Mouse (Mus musculus) limb, embryonic 15.5 days (tissue): ENCODE results near the gene Eif3c. TPM values are rescaled to one million over a fixed set of nuclear protein-coding genes. Genes with fewer than 3 reads are reported as not detected.
A peak's percentile ranks its signal among the peaks of the same experiment; 100 is the strongest.

Experiments used
- ATAC-seq: fragments of 200-750 bp; cut with Nextera tagmentation; 2 replicates; pipeline ENCODE4 v1.8.0; 2017; ENCODE audit warnings: low read depth, moderate TSS enrichment; ENCODE audit not compliant: insufficient number of reproducible peaks, low FRiP score, low TSS enrichment
- H3K27ac ChIP-seq: fragments of 300-500 bp; sonication (generic); 2 replicates; pipeline ENCODE4 v1.5.1; 2015; ENCODE audit warnings: moderate library complexity, mild to moderate bottlenecking, inconsistent platforms
- H3K27me3 ChIP-seq: fragments of 300-500 bp; sonication (generic); 2 replicates; pipeline ENCODE4 v1.6.1; 2015; ENCODE audit warnings: inconsistent platforms
- H3K36me3 ChIP-seq: fragments of 300-500 bp; sonication (generic); 2 replicates; pipeline ENCODE4 v1.6.1; 2015; ENCODE audit warnings: inconsistent platforms
- H3K4me1 ChIP-seq: fragments of 300-500 bp; sonication (generic); 2 replicates; pipeline ENCODE4 v1.6.1; 2015; ENCODE audit warnings: inconsistent platforms
- H3K4me2 ChIP-seq: fragments of 300-500 bp; sonication (generic); 2 replicates; pipeline ENCODE4 v1.6.1; 2015; ENCODE audit warnings: mild to moderate bottlenecking, inconsistent platforms
- H3K4me3 ChIP-seq: fragments of 300-500 bp; sonication (generic); 2 replicates; pipeline ENCODE4 v1.5.1; 2015; ENCODE audit warnings: mild to moderate bottlenecking, inconsistent platforms
- H3K9ac ChIP-seq: fragments of 300-500 bp; sonication (generic); 2 replicates; pipeline ENCODE4 v1.6.1; 2015; ENCODE audit warnings: inconsistent platforms
- H3K9me3 ChIP-seq: fragments of 300-500 bp; sonication (generic); 2 replicates; pipeline ENCODE4 v1.6.1; 2016; ENCODE audit warnings: inconsistent platforms
- WGBS: fragments of 180-500 bp; shearing (Covaris S2); methylation state at CpG from one replicate; pipeline ENCODE4 v1.1.7; 2015; 5-methylcytosine and 5-hydroxymethylcytosine counted together
- polyA plus RNA-seq: library from polyadenylated mRNA; unstranded; fragments of >200 nt; fragmentation: Nextera tagmentation; extraction: Ambion mirVana; gene quantifications from 2 replicates; pipeline ENCODE4 v1.2.1, GENCODE M21; 2015

Gene Eif3c
- polyA plus RNA-seq, 1 experiment from 2014 or later = 191 TPM

- no peak overlapping the region for H3K9ac ChIP-seq
- H3K9me3 ChIP-seq = no peaks in the 10 kb centered on the region
- no peak overlapping the region for H3K4me3 ChIP-seq
- peaks cover 22% of the 10 kb centered on the region for H3K4me1 ChIP-seq
- H3K27ac ChIP-seq = no peak overlapping the region
- ATAC-seq = no peak
- 54% methylated on average over 8 of the region's 8 CpGs for WGBS
- H3K36me3 ChIP-seq = no peaks in the 10 kb centered on the region
- peaks cover 8% of the 10 kb centered on the region; the same call in 1 of the 2 replicates for H3K27me3 ChIP-seq
- no peak overlapping the region for H3K4me2 ChIP-seq
Observed at GRCm38 (mm10) chr7:126586839-126587238, 20.6 kb upstream of the Eif3c start.

- whole genome bisulfite sequencing = 69% methylated on average over 6 of the region's 6 CpGs
- H3K9ac ChIP-seq = no peak within 1 kb of the TSS
Observed at GRCm38 (mm10) chr7:126585717-126586116, 19.5 kb upstream of the Eif3c start, which contains the start of gene Cln3. Gene Cln3, minus strand, starts transcription at chr7:126585817.

GRCm38 (mm10) chr7:126584506-126584977 lies 18.3 kb upstream of the Eif3c start, which contains the start of gene Apobr:
Gene Apobr, plus strand, starts transcription at chr7:126584942.
- H3K27me3 ChIP-seq = peaks cover 8% of the 10 kb centered on the region; the same call in 1 of the 2 replicates
- peak within 1 kb of the TSS; percentile 88 for H3K4me2 ChIP-seq
- H3K36me3 ChIP-seq = 0 out of 2 replicates have a peak, but pooled peaks cover 4% of the 10 kb centered on the region
- peaks cover 25% of the 10 kb centered on the region for H3K4me1 ChIP-seq
- ATAC-seq = no peak
- no peaks in the 10 kb centered on the region for H3K9me3 ChIP-seq
- peak within 1 kb of the TSS; percentile 61 for H3K4me3 ChIP-seq
- 72% methylated on average over 8 of the region's 8 CpGs for WGBS
- no peak within 1 kb of the TSS for H3K9ac ChIP-seq
- H3K27ac ChIP-seq = 0 out of 2 replicates have a peak within 1 kb of the TSS, but pooled peaks have one; percentile 91

More at GRCm38 (mm10) chr7:126585717-126586116, 19.5 kb upstream of the Eif3c start, which contains the start of gene Cln3:
- no peak for ATAC-seq
- no peak within 1 kb of the TSS for H3K4me3 ChIP-seq
- H3K27me3 ChIP-seq = peaks cover 8% of the 10 kb centered on the region; the same call in 1 of the 2 replicates
- H3K4me2 ChIP-seq = no peak within 1 kb of the TSS
- 0 out of 2 replicates have a peak, but pooled peaks cover 4% of the 10 kb centered on the region for H3K36me3 ChIP-seq
- H3K4me1 ChIP-seq = peaks cover 25% of the 10 kb centered on the region
- no peak within 1 kb of the TSS for H3K27ac ChIP-seq
- no peaks in the 10 kb centered on the region for H3K9me3 ChIP-seq

- peak overlapping the region; percentile 88 for H3K4me2 ChIP-seq
- peaks cover 25% of the 10 kb centered on the region for H3K4me1 ChIP-seq
- H3K36me3 ChIP-seq = peaks cover 5% of the 10 kb centered on the region
- peak overlapping the region; percentile 61 for H3K4me3 ChIP-seq
- no peaks in the 10 kb centered on the region for H3K9me3 ChIP-seq
- WGBS = 53% methylated on average over 6 of the region's 6 CpGs
- ATAC-seq = no peak
- peak overlapping the region; percentile 91 for H3K27ac ChIP-seq
- no peak overlapping the region for H3K9ac ChIP-seq
- H3K27me3 ChIP-seq = peaks cover 8% of the 10 kb centered on the region; the same call in 1 of the 2 replicates
Observed at GRCm38 (mm10) chr7:126583761-126584160, 17.6 kb upstream of the Eif3c start.

- ATAC-seq = peak; percentile 84; the same call in 1 of the 2 replicates
- H3K9me3 ChIP-seq = no peaks in the 10 kb centered on the region
- H3K36me3 ChIP-seq = peaks cover 10% of the 10 kb centered on the region
- under 1% methylated on average over 22 of the region's 22 CpGs for WGBS
- H3K4me1 ChIP-seq = peaks cover 25% of the 10 kb centered on the region
- peak overlapping the region; percentile 40 for H3K9ac ChIP-seq
- peak overlapping the region; percentile 91 for H3K27ac ChIP-seq
- peak overlapping the region; percentile 88 for H3K4me2 ChIP-seq
- H3K4me3 ChIP-seq = peak overlapping the region; percentile 61
- H3K27me3 ChIP-seq = peaks cover 8% of the 10 kb centered on the region; the same call in 1 of the 2 replicates
Observed at GRCm38 (mm10) chr7:126583251-126583709, 17.1 kb upstream of the Eif3c start.

GRCm38 (mm10) chr7:126582759-126583158 lies 16.5 kb upstream of the Eif3c start:
- peak; percentile 30 for ATAC-seq
- H3K36me3 ChIP-seq = peaks cover 14% of the 10 kb centered on the region
- peaks cover 8% of the 10 kb centered on the region; the same call in 1 of the 2 replicates for H3K27me3 ChIP-seq
- H3K9me3 ChIP-seq = no peaks in the 10 kb centered on the region
- 2% methylated on average over 20 of the region's 20 CpGs for WGBS
- H3K4me3 ChIP-seq = peak overlapping the region; percentile 61
- H3K4me1 ChIP-seq = peaks cover 20% of the 10 kb centered on the region
- peak overlapping the region; percentile 40 for H3K9ac ChIP-seq
- peak overlapping the region; percentile 91 for H3K27ac ChIP-seq
- peak overlapping the region; percentile 88 for H3K4me2 ChIP-seq

- ATAC-seq = no peak
- no peak overlapping the region for H3K27ac ChIP-seq
- peaks cover 4% of the 10 kb centered on the region; the same call in 1 of the 2 replicates for H3K27me3 ChIP-seq
- WGBS = 86% methylated on average over 6 of the region's 6 CpGs
- H3K4me1 ChIP-seq = peaks cover 17% of the 10 kb centered on the region
- no peaks in the 10 kb centered on the region for H3K9me3 ChIP-seq
- H3K4me3 ChIP-seq = no peak overlapping the region
- no peak overlapping the region for H3K4me2 ChIP-seq
- H3K9ac ChIP-seq = no peak overlapping the region
- peaks cover 21% of the 10 kb centered on the region for H3K36me3 ChIP-seq
Observed at GRCm38 (mm10) chr7:126581661-126582060, 15.4 kb upstream of the Eif3c start.

- Histone ChIP-seq H3K27me3 (no peaks in the 10 kb centered on the region), H3K9me3 (no peaks in the 10 kb centered on the region), H3K36me3 (peaks cover 26% of the 10 kb centered on the region), H3K27ac (no peak overlapping the region), H3K9ac (0 out of 2 replicates have a peak overlapping the region, but pooled peaks have one; percentile 2), H3K4me2 (no peak overlapping the region), H3K4me3 (no peak overlapping the region), H3K4me1 (peaks cover 17% of the 10 kb centered on the region)
- ATAC-seq = no peak
- 60% methylated on average over 8 of the region's 8 CpGs for WGBS
Observed at GRCm38 (mm10) chr7:126579172-126579571, 13.0 kb upstream of the Eif3c start.

GRCm38 (mm10) chr7:126576946-126577345 lies 10.7 kb upstream of the Eif3c start:
- Histone ChIP-seq H3K27ac (no peak overlapping the region), H3K9me3 (no peaks in the 10 kb centered on the region), H3K4me3 (no peak overlapping the region), H3K4me1 (peaks cover 5% of the 10 kb centered on the region), H3K27me3 (no peaks in the 10 kb centered on the region), H3K4me2 (no peak overlapping the region), H3K9ac (no peak overlapping the region), H3K36me3 (peaks cover 33% of the 10 kb centered on the region)
- 57% methylated on average over 8 of the region's 8 CpGs for WGBS
- no peak for ATAC-seq

GRCm38 (mm10) chr7:126565693-126566092 lies 518 bp downstream of the Eif3c start:
- Histone ChIP-seq H3K4me2 (peak overlapping the region; percentile 62), H3K4me1 (peaks cover 4% of the 10 kb centered on the region; the same call in 1 of the 2 replicates), H3K27me3 (no peaks in the 10 kb centered on the region), H3K9ac (peak overlapping the region; percentile 89), H3K9me3 (no peaks in the 10 kb centered on the region), H3K27ac (peak overlapping the region; percentile 94), H3K36me3 (peaks cover 40% of the 10 kb centered on the region), H3K4me3 (peak overlapping the region; percentile 95)
- WGBS = under 1% methylated on average over 28 of the region's 28 CpGs
- no peak for ATAC-seq

GRCm38 (mm10) chr7:126556635-126557034 lies 9.6 kb downstream of the Eif3c start:
- no peak overlapping the region for H3K27ac ChIP-seq
- no peak overlapping the region for H3K4me2 ChIP-seq
- no peaks in the 10 kb centered on the region for H3K9me3 ChIP-seq
- H3K27me3 ChIP-seq = no peaks in the 10 kb centered on the region
- peaks cover 94% of the 10 kb centered on the region for H3K36me3 ChIP-seq
- H3K4me1 ChIP-seq = no peaks in the 10 kb centered on the region
- no peak overlapping the region for H3K9ac ChIP-seq
- no peak overlapping the region for H3K4me3 ChIP-seq
- ATAC-seq = no peak
- WGBS = 96% methylated on average over 5 of the region's 5 CpGs

GRCm38 (mm10) chr7:126554796-126555195 lies 11.4 kb downstream of the Eif3c start:
- Histone ChIP-seq H3K27me3 (no peaks in the 10 kb centered on the region), H3K9me3 (no peaks in the 10 kb centered on the region), H3K4me1 (no peaks in the 10 kb centered on the region), H3K4me2 (no peak overlapping the region), H3K27ac (no peak overlapping the region), H3K4me3 (no peak overlapping the region), H3K36me3 (peaks cover 95% of the 10 kb centered on the region), H3K9ac (no peak overlapping the region)
- no peak for ATAC-seq
- 92% methylated on average over 1 of the region's 1 CpGs for WGBS
